Mouse (Mus musculus) bone marrow, adult 2 months (tissue): ENCODE measurements around the gene 1600014C10Rik.

ENCODE experiments used
- CTCF ChIP-seq: fragments of 200-500 bp; IDR thresholded peaks from 2 replicates; pipeline ENCODE4 v1.5.1; 2011; ENCODE audit warnings: low read length, control low read depth; ENCODE audit not compliant: control insufficient read depth, insufficient read depth
- POLR2A ChIP-seq: fragments of 200-500 bp; IDR thresholded peaks from 2 replicates; pipeline ENCODE4 v1.6.1; 2011; ENCODE audit warnings: low read depth, mild to moderate bottlenecking, control low read depth, low read length, borderline replicate concordance; ENCODE audit not compliant: control insufficient read depth

DNA sequence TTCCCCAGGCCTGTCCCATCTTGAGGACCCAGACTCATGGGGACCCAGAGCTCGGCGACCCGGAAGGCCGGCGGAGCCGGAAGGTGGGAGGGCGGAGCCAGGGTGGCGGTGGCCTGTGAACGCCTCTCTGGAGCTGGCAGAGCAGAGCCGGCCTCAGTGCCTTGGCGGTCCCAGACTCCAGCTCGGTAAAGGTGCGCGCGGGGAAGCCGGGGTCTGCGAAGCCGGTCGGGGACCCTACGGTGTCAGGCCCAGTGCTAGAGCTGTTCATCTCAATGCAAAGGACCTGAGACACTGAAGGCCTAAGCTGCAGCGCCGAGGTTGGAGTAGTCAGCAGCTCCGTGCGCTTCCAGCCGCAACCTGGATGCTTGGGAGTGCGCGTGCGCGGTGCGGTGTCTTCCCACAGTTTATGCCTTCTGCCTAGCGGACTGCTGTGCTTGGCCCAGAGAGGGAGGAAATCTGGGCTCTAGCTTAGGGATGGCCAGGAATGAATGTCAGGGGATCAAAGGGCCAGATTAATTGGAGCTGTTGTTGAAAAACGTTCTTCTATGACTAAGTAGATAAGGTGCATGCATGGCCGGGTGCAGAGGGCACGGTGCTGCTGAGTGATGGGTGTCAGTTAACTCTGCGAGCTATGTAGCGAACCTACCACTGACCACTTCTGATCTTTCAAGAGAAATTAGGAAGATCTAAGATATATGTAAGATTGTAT lies 846 bp downstream of the 1600014C10Rik start:
- TF ChIP-seq POLR2A: peak; percentile 67; the same call in 1 of the 2 replicates
- TF ChIP-seq CTCF: no peak
